Mouse (Mus musculus): ENCODE results near the gene Gmppb. TPM values are rescaled to one million over a fixed set of nuclear protein-coding genes. Genes with fewer than 3 reads are reported as not detected.

The Gmppb gene
- polyA plus RNA-seq, 1 experiment from 2014 or later = 27.4 TPM

Small RNA genes lying within 50 kb of the gene (microRNA-seq; reads per million reads assigned to microRNA genes)
- gene Mir7088 = not detected

Other genes starting within 250 kb of the Gmppb start
- gene Rbm6, start 176.0 kb upstream of the Gmppb start, polyA plus RNA-seq (2015; fragmentation: Nextera tagmentation; extraction: Ambion mirVana) = 102 and 108 TPM in 2 replicates
- gene Mon1a, start 161.1 kb upstream of the Gmppb start, polyA plus RNA-seq (2015; fragmentation: Nextera tagmentation; extraction: Ambion mirVana) = 14.7 and 14.9 TPM in 2 replicates
- 5.1 and 6.3 TPM in 2 replicates for gene Mst1r, start 142.4 kb upstream of the Gmppb start, polyA plus RNA-seq (2015; fragmentation: Nextera tagmentation; extraction: Ambion mirVana)
- gene Actl11, start 120.8 kb upstream of the Gmppb start, polyA plus RNA-seq (2015; fragmentation: Nextera tagmentation; extraction: Ambion mirVana) = not detected in 2 replicates
- gene Camkv, start 113.6 kb upstream of the Gmppb start, polyA plus RNA-seq (2015; fragmentation: Nextera tagmentation; extraction: Ambion mirVana) = 9.1 and 9.7 TPM in 2 replicates
- gene Traip, start 99.1 kb upstream of the Gmppb start, polyA plus RNA-seq (2015; fragmentation: Nextera tagmentation; extraction: Ambion mirVana) = 23.8 and 29.0 TPM in 2 replicates
- gene Uba7, start 73.7 kb upstream of the Gmppb start, polyA plus RNA-seq (2015; fragmentation: Nextera tagmentation; extraction: Ambion mirVana) = 25.7 and 28.1 TPM in 2 replicates
- 7.2 and 9.9 TPM in 2 replicates for gene Gm20661, start 66.2 kb upstream of the Gmppb start, polyA plus RNA-seq (2015; fragmentation: Nextera tagmentation; extraction: Ambion mirVana)
- 79.2 and 86.1 TPM in 2 replicates for gene Inka1, start 63.4 kb upstream of the Gmppb start, polyA plus RNA-seq (2015; fragmentation: Nextera tagmentation; extraction: Ambion mirVana)
- 13.0 and 14.5 TPM in 2 replicates for gene Cdhr4, start 56.7 kb upstream of the Gmppb start, polyA plus RNA-seq (2015; fragmentation: Nextera tagmentation; extraction: Ambion mirVana)
- gene Gm20662, start 52.9 kb upstream of the Gmppb start, polyA plus RNA-seq (2015; fragmentation: Nextera tagmentation; extraction: Ambion mirVana) = 0.58 and 1.3 TPM in 2 replicates
- 71.4 and 71.9 TPM in 2 replicates for gene Ip6k1, start 46.7 kb upstream of the Gmppb start, polyA plus RNA-seq (2015; fragmentation: Nextera tagmentation; extraction: Ambion mirVana)
- 3.4 and 3.7 TPM in 2 replicates for gene Amigo3, start 3.9 kb downstream of the Gmppb start, polyA plus RNA-seq (2015; fragmentation: Nextera tagmentation; extraction: Ambion mirVana)
- gene Mst1, start 31.2 kb downstream of the Gmppb start, polyA plus RNA-seq (2015; fragmentation: Nextera tagmentation; extraction: Ambion mirVana) = 0.38 and 1.0 TPM in 2 replicates
- 31.2 and 36.2 TPM in 2 replicates for gene Rnf123, start 34.1 kb downstream of the Gmppb start, polyA plus RNA-seq (2015; fragmentation: Nextera tagmentation; extraction: Ambion mirVana)
- gene Apeh, start 45.4 kb downstream of the Gmppb start, polyA plus RNA-seq (2015; fragmentation: Nextera tagmentation; extraction: Ambion mirVana) = 40.8 and 45.6 TPM in 2 replicates
- 0.63 and 0.69 TPM in 2 replicates for gene Bsn, start 141.1 kb downstream of the Gmppb start, polyA plus RNA-seq (2015; fragmentation: Nextera tagmentation; extraction: Ambion mirVana)
- 52.6 and 54.7 TPM in 2 replicates for gene Dag1, start 214.7 kb downstream of the Gmppb start, polyA plus RNA-seq (2015; fragmentation: Nextera tagmentation; extraction: Ambion mirVana)
- 48.9 and 50.1 TPM in 2 replicates for gene Nicn1, start 241.2 kb downstream of the Gmppb start, polyA plus RNA-seq (2015; fragmentation: Nextera tagmentation; extraction: Ambion mirVana)
- gene Amt, start 247.6 kb downstream of the Gmppb start, polyA plus RNA-seq (2015; fragmentation: Nextera tagmentation; extraction: Ambion mirVana) = 12.5 and 15.3 TPM in 2 replicates

Data from embryonic facial prominence, embryonic 13.5 days (tissue).